Mouse (Mus musculus) CD4-positive, CD25-positive, alpha-beta regulatory T cell, adult 2 months (primary cell): ENCODE measurements at regions not wholly inside any gene's neighbourhood (a gene's known extent, or its start where the extent isn't known, plus 50 kb on each side); places are given as distances from the start of the nearest gene placed in this dataset.
"Not testable (repeated sequence)": the region's sequence is repeated elsewhere in the genome, so short reads cannot be mapped to it uniquely, and the experiment has no call there.

Experiments used
- DNase-seq: peaks from one replicate; pipeline ENCODE4 v3.0.0-alpha.2; 2012; ENCODE audit warnings: low read depth, low spot score

GRCm38 (mm10) chr13:4935940-4936339 is 327.0 kb upstream of the Akr1e1 start:
- no peak for DNase-seq

- no peak for DNase-seq
Observed at GRCm38 (mm10) chr13:4939849-4940248, 330.9 kb upstream of the Akr1e1 start.

GRCm38 (mm10) chr13:4942490-4942889 is 333.5 kb upstream of the Akr1e1 start:
- peak; percentile 79 for DNase-seq

GRCm38 (mm10) chr13:4943046-4943445 is 334.1 kb upstream of the Akr1e1 start:
- DNase-seq = peak; percentile 31

GRCm38 (mm10) chr13:4955384-4955783 is 346.4 kb upstream of the Akr1e1 start:
- DNase-seq = no peak

- no peak for DNase-seq
Observed at GRCm38 (mm10) chr13:4964824-4965223, 355.9 kb upstream of the Akr1e1 start.

- no peak for DNase-seq
Observed at GRCm38 (mm10) chr13:4970081-4970892, 361.3 kb upstream of the Akr1e1 start.

- no peak for DNase-seq
Observed at GRCm38 (mm10) chr13:4971472-4972067, 362.6 kb upstream of the Akr1e1 start.

- DNase-seq = no peak
Observed at GRCm38 (mm10) chr13:4992876-4993275, 383.9 kb upstream of the Akr1e1 start.

- DNase-seq = no peak
Observed at GRCm38 (mm10) chr13:5008296-5008695, 399.3 kb upstream of the Akr1e1 start.

GRCm38 (mm10) chr13:5022439-5022838 is 413.5 kb upstream of the Akr1e1 start:
- DNase-seq = no peak

GRCm38 (mm10) chr13:5059859-5060258 is 450.9 kb upstream of the Akr1e1 start:
- no peak for DNase-seq

GRCm38 (mm10) chr13:5060462-5060861 is 451.5 kb upstream of the Akr1e1 start:
- DNase-seq = no peak

- no peak for DNase-seq
Observed at GRCm38 (mm10) chr13:5107454-5107853, 498.5 kb upstream of the Akr1e1 start.

- DNase-seq = no peak
Observed at GRCm38 (mm10) chr13:5154911-5155310, 545.9 kb upstream of the Akr1e1 start.

GRCm38 (mm10) chr13:5159765-5160684 is 551.1 kb upstream of the Akr1e1 start:
- DNase-seq = no peak

- DNase-seq = no peak
Observed at GRCm38 (mm10) chr13:5166716-5167115, 557.7 kb upstream of the Akr1e1 start.

- no peak for DNase-seq
Observed at GRCm38 (mm10) chr13:5178996-5179395, 570.0 kb upstream of the Akr1e1 start.

GRCm38 (mm10) chr13:5179552-5179951 is 570.6 kb upstream of the Akr1e1 start:
- no peak for DNase-seq

- DNase-seq = not testable (repeated sequence)
Observed at GRCm38 (mm10) chr13:5185237-5185800, 576.3 kb upstream of the Akr1e1 start.

GRCm38 (mm10) chr13:5202736-5203135 is 593.8 kb upstream of the Akr1e1 start:
- DNase-seq = no peak

GRCm38 (mm10) chr13:5204143-5204542 is 595.2 kb upstream of the Akr1e1 start:
- DNase-seq = no peak
